Mouse (Mus musculus) liver, embryonic 12.5 days (tissue): Measurements from ENCODE around the gene Sh2d3c. TPM values are rescaled to one million over a fixed set of nuclear protein-coding genes. Genes with fewer than 3 reads are reported as not detected.

Experiments
- ATAC-seq: fragments of 200-750 bp; cut with Nextera tagmentation; 2 replicates; pipeline ENCODE4 v1.8.0; 2017; ENCODE audit warnings: moderate number of reproducible peaks, mild to moderate bottlenecking, moderate library complexity
- H3K27ac ChIP-seq: fragments of 300-500 bp; sonication (generic); 2 replicates; pipeline ENCODE4 v1.5.1; 2016; ENCODE audit warnings: mild to moderate bottlenecking
- H3K27me3 ChIP-seq: fragments of 300-500 bp; sonication (generic); replicated peaks from 2 replicates; pipeline ENCODE4 v1.6.1; 2016; ENCODE audit warnings: mild to moderate bottlenecking, moderate library complexity
- H3K36me3 ChIP-seq: fragments of 300-500 bp; sonication (generic); 2 replicates; pipeline ENCODE4 v1.6.1; 2016; ENCODE audit warnings: mild to moderate bottlenecking, moderate library complexity
- H3K4me1 ChIP-seq: fragments of 300-500 bp; sonication (generic); 2 replicates; pipeline ENCODE4 v1.6.1; 2016
- H3K4me2 ChIP-seq: fragments of 300-500 bp; sonication (generic); 2 replicates; pipeline ENCODE4 v1.6.1; 2016; ENCODE audit warnings: mild to moderate bottlenecking, moderate library complexity
- H3K4me3 ChIP-seq: fragments of 300-500 bp; sonication (generic); 2 replicates; pipeline ENCODE4 v1.5.1; 2016; ENCODE audit warnings: mild to moderate bottlenecking, moderate library complexity
- H3K9ac ChIP-seq: fragments of 300-500 bp; sonication (generic); 2 replicates; pipeline ENCODE4 v1.6.1; 2016; ENCODE audit warnings: mild to moderate bottlenecking, moderate library complexity
- H3K9me3 ChIP-seq: fragments of 300-500 bp; sonication (generic); replicated peaks from 2 replicates; pipeline ENCODE4 v1.6.1; 2016; ENCODE audit warnings: mild to moderate bottlenecking, moderate library complexity
- WGBS: fragments of 180-500 bp; shearing (Covaris S2); methylation state at CpG from one replicate; pipeline ENCODE4 v1.1.7; 2016; ENCODE audit not compliant: insufficient replicate concordance; 5-methylcytosine and 5-hydroxymethylcytosine counted together
- polyA plus RNA-seq: library from polyadenylated mRNA; unstranded; fragments of >200 nt; fragmentation: Nextera tagmentation; extraction: Ambion mirVana; gene quantifications from 2 replicates; pipeline ENCODE4 v1.2.1, GENCODE M21; 2016

Sh2d3c gene
- 9.7 and 10.1 TPM in 2 replicates for polyA plus RNA-seq

GRCm38 (mm10) chr2:32720681-32721229, at the start of gene Sh2d3c:
TSS of gene Sh2d3c (plus strand) at chr2:32721055.
- 0 out of 2 replicates have a peak, but pooled peaks have one; percentile 27 for ATAC-seq
- Histone ChIP-seq H3K27ac (0 out of 2 replicates have a peak within 1 kb of the TSS, but pooled peaks have one; percentile 2), H3K4me1 (peaks cover 29% of the 10 kb centered on the region), H3K4me2 (peak within 1 kb of the TSS; percentile 48), H3K4me3 (peak within 1 kb of the TSS; percentile 26), H3K9me3 (no peaks in the 10 kb centered on the region), H3K27me3 (no peaks in the 10 kb centered on the region), H3K36me3 (peaks cover 10% of the 10 kb centered on the region; the same call in 1 of the 2 replicates), H3K9ac (peak within 1 kb of the TSS; percentile 33; the same call in 1 of the 2 replicates)
- WGBS: 14% methylated on average over 8 of the region's 8 CpGs

- H3K27ac ChIP-seq: no peak overlapping the region
- peaks cover 40% of the 10 kb centered on the region for H3K4me1 ChIP-seq
- no peak overlapping the region for H3K4me3 ChIP-seq
- H3K9ac ChIP-seq: no peak overlapping the region
- no peak overlapping the region for H3K4me2 ChIP-seq
- no peak for ATAC-seq
- no peaks in the 10 kb centered on the region for H3K9me3 ChIP-seq
- H3K36me3 ChIP-seq: peaks cover 50% of the 10 kb centered on the region
- 75% methylated on average over 9 of the region's 9 CpGs for WGBS
- H3K27me3 ChIP-seq: no peaks in the 10 kb centered on the region
Measured at GRCm38 (mm10) chr2:32671147-32671546, 49.7 kb upstream of the Sh2d3c start.

GRCm38 (mm10) chr2:32671907-32672595, 48.8 kb upstream of the Sh2d3c start:
- Histone ChIP-seq H3K4me1 (peaks cover 39% of the 10 kb centered on the region), H3K36me3 (peaks cover 54% of the 10 kb centered on the region)
- no peak for ATAC-seq

GRCm38 (mm10) chr2:32673176-32673917, 47.5 kb upstream of the Sh2d3c start:
- 56% methylated on average over 16 of the region's 16 CpGs for WGBS
- Histone ChIP-seq H3K36me3 (peaks cover 64% of the 10 kb centered on the region), H3K9me3 (peaks cover 3% of the 10 kb centered on the region; the same call in 1 of the 2 replicates), H3K27me3 (no peaks in the 10 kb centered on the region), H3K4me2 (peak overlapping the region; percentile 13), H3K4me1 (peaks cover 39% of the 10 kb centered on the region), H3K27ac (no peak overlapping the region), H3K4me3 (no peak overlapping the region), H3K9ac (no peak overlapping the region)
- ATAC-seq: peak; percentile 54

More at GRCm38 (mm10) chr2:32671907-32672595, 48.8 kb upstream of the Sh2d3c start:
- H3K9me3 ChIP-seq: peaks cover 3% of the 10 kb centered on the region; the same call in 1 of the 2 replicates
- WGBS: 62% methylated on average over 9 of the region's 9 CpGs
- no peak overlapping the region for H3K9ac ChIP-seq
- H3K4me2 ChIP-seq: no peak overlapping the region
- no peak overlapping the region for H3K27ac ChIP-seq
- H3K27me3 ChIP-seq: no peaks in the 10 kb centered on the region
- no peak overlapping the region for H3K4me3 ChIP-seq

GRCm38 (mm10) chr2:32676821-32677220, 44.0 kb upstream of the Sh2d3c start:
- no peak for ATAC-seq
- no peak overlapping the region for H3K9ac ChIP-seq
- WGBS: 72% methylated on average over 3 of the region's 3 CpGs
- H3K27me3 ChIP-seq: no peaks in the 10 kb centered on the region
- H3K4me2 ChIP-seq: no peak overlapping the region
- no peak overlapping the region for H3K4me3 ChIP-seq
- peaks cover 36% of the 10 kb centered on the region for H3K4me1 ChIP-seq
- H3K27ac ChIP-seq: no peak overlapping the region
- peaks cover 3% of the 10 kb centered on the region; the same call in 1 of the 2 replicates for H3K9me3 ChIP-seq
- peaks cover 81% of the 10 kb centered on the region for H3K36me3 ChIP-seq

- Histone ChIP-seq H3K27me3 (no peaks in the 10 kb centered on the region), H3K4me3 (no peak overlapping the region), H3K9me3 (peaks cover 3% of the 10 kb centered on the region; the same call in 1 of the 2 replicates), H3K4me1 (peaks cover 32% of the 10 kb centered on the region), H3K36me3 (peaks cover 82% of the 10 kb centered on the region), H3K27ac (no peak overlapping the region), H3K4me2 (no peak overlapping the region), H3K9ac (no peak overlapping the region)
- 85% methylated on average over 7 of the region's 7 CpGs for WGBS
- ATAC-seq: no peak
Measured at GRCm38 (mm10) chr2:32677683-32678082, 43.2 kb upstream of the Sh2d3c start.

- H3K27ac ChIP-seq: 0 out of 2 replicates have a peak overlapping the region, but pooled peaks have one; percentile 36
- peaks cover 89% of the 10 kb centered on the region for H3K36me3 ChIP-seq
- no peak overlapping the region for H3K4me3 ChIP-seq
- no peak overlapping the region for H3K4me2 ChIP-seq
- H3K9ac ChIP-seq: no peak overlapping the region
- 51% methylated on average over 7 of the region's 7 CpGs for WGBS
- peaks cover 3% of the 10 kb centered on the region; the same call in 1 of the 2 replicates for H3K9me3 ChIP-seq
- peaks cover 21% of the 10 kb centered on the region for H3K4me1 ChIP-seq
- no peak for ATAC-seq
- H3K27me3 ChIP-seq: no peaks in the 10 kb centered on the region
Measured at GRCm38 (mm10) chr2:32680051-32680451, 40.8 kb upstream of the Sh2d3c start.

- Histone ChIP-seq H3K9ac (no peak overlapping the region), H3K4me3 (no peak overlapping the region), H3K4me1 (peaks cover 21% of the 10 kb centered on the region), H3K27me3 (no peaks in the 10 kb centered on the region), H3K4me2 (no peak overlapping the region), H3K36me3 (peaks cover 90% of the 10 kb centered on the region), H3K9me3 (peaks cover 3% of the 10 kb centered on the region; the same call in 1 of the 2 replicates), H3K27ac (peak overlapping the region; percentile 36; the same call in 1 of the 2 replicates)
- 81% methylated on average over 19 of the region's 19 CpGs for WGBS
- ATAC-seq: no peak
Measured at GRCm38 (mm10) chr2:32680961-32681650, 39.7 kb upstream of the Sh2d3c start.

GRCm38 (mm10) chr2:32681754-32682153, 39.1 kb upstream of the Sh2d3c start:
- no peak for ATAC-seq
- Histone ChIP-seq H3K4me2 (no peak overlapping the region), H3K36me3 (peaks cover 95% of the 10 kb centered on the region)

GRCm38 (mm10) chr2:32682721-32683417, 38.0 kb upstream of the Sh2d3c start:
- H3K4me2 ChIP-seq: no peak overlapping the region
- no peaks in the 10 kb centered on the region for H3K9me3 ChIP-seq
- no peak overlapping the region for H3K9ac ChIP-seq
- no peaks in the 10 kb centered on the region for H3K27me3 ChIP-seq
- ATAC-seq: no peak
- peaks cover 25% of the 10 kb centered on the region for H3K4me1 ChIP-seq
- H3K4me3 ChIP-seq: no peak overlapping the region
- H3K27ac ChIP-seq: no peak overlapping the region
- 77% methylated on average over 14 of the region's 14 CpGs for WGBS
- peaks cover 95% of the 10 kb centered on the region for H3K36me3 ChIP-seq

More at GRCm38 (mm10) chr2:32681754-32682153, 39.1 kb upstream of the Sh2d3c start:
- Histone ChIP-seq H3K27ac (no peak overlapping the region), H3K27me3 (no peaks in the 10 kb centered on the region), H3K4me3 (no peak overlapping the region), H3K9me3 (peaks cover 3% of the 10 kb centered on the region; the same call in 1 of the 2 replicates), H3K4me1 (peaks cover 25% of the 10 kb centered on the region), H3K9ac (no peak overlapping the region)
- 65% methylated on average over 6 of the region's 6 CpGs for WGBS

GRCm38 (mm10) chr2:32683701-32684100, 37.2 kb upstream of the Sh2d3c start:
- H3K9ac ChIP-seq: no peak overlapping the region
- ATAC-seq: no peak
- H3K4me3 ChIP-seq: no peak overlapping the region
- no peaks in the 10 kb centered on the region for H3K9me3 ChIP-seq
- H3K27ac ChIP-seq: no peak overlapping the region
- H3K4me1 ChIP-seq: peaks cover 22% of the 10 kb centered on the region
- no peak overlapping the region for H3K4me2 ChIP-seq
- peaks cover 97% of the 10 kb centered on the region for H3K36me3 ChIP-seq
- 80% methylated on average over 10 of the region's 10 CpGs for WGBS
- H3K27me3 ChIP-seq: no peaks in the 10 kb centered on the region
